Mouse (Mus musculus): ENCODE measurements around the gene Gm5728.
"Not testable (repeated sequence)": the region's sequence is repeated elsewhere in the genome, so short reads cannot be mapped to it uniquely, and the experiment has no call there.

The Gm5728 gene

DNA sequence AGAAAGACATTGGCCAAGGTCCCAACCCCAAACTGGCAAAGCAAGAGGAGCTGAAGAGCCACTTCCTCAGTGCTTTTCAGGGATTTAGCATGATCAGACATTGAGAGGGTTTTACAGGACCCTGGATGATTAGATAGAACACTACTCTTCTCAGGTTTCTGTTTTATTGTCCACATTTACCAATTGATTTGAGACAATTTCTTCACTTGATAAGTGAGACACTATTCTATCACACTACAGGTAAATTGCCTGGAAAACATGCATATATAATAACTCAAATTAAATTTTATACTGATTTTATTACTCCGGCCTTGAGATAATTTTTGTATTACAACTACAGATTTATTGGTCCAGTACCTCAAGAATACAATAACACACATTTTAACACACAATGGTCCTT lies at the start of gene Gm5728:
TSS of gene Gm5728 (minus strand) at position 101 of the 400 bp plus-strand sequence.
- not testable (repeated sequence) for DNase-seq (ENCODE audit: low spot score in 2 of 2)

DNA sequence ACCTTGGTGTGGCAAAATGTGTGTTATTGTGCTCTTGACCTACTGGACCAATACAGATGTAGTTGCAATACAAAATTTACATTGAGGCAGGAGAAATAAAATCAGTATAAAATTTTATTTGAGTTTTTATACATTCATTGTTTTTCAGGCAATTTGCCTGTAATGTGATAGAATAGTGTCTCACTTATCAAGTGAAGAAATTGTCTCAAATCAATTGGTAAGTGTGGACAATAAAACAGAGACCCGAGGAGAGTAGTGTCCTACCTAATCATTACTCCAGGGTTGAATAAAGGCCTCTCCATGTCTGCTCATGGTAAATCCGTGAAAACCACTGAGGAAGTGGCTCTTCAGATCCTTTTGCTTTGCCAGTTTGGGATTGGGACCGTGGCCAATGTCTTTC lies 42.4 kb upstream of the Gm5728 start, which contains the start of gene Vmn1r100:
TSS of gene Vmn1r100 (plus strand) at position 301 of the 400 bp plus-strand sequence.
- not testable (repeated sequence) for DNase-seq (ENCODE audit: low spot score in 2 of 2)

DNA sequence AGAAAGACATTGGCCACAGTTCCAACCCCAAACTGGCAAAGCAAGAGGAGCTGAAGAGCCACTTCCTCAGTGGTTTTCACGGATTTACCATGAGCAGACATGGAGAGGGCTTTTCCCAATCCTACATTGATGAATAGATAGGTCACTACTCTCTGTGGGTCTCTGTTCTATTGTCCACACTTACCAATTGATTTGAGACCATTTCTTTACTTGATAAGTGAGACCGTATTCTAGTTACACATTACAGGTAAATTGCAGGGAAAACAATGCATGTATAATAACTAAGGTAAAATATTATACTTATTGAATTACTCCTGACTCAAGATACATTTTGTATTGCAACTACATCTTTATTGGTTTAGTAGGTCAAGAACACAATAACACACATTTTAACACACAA lies 41.2 kb downstream of the Gm5728 start, which contains the start of gene Gm4133:
TSS of gene Gm4133 (minus strand) at position 101 of the 400 bp plus-strand sequence.
- not testable (repeated sequence) for DNase-seq (ENCODE audit: low spot score in 2 of 2)
